Mouse (Mus musculus) T-cell, adult 2 months (primary cell): Measurements from ENCODE around the gene Slc16a6.
A peak's percentile ranks its signal among the peaks of the same experiment; 100 is the strongest.

Experiments used
- DNase-seq: peaks from one replicate; pipeline ENCODE4 v3.0.0; 2022; ENCODE audit warnings: low spot score

Gene Slc16a6

GRCm38 (mm10) chr11:109445438-109446035, 27.9 kb downstream of the Slc16a6 start:
- peak; percentile 60 for DNase-seq

DNA sequence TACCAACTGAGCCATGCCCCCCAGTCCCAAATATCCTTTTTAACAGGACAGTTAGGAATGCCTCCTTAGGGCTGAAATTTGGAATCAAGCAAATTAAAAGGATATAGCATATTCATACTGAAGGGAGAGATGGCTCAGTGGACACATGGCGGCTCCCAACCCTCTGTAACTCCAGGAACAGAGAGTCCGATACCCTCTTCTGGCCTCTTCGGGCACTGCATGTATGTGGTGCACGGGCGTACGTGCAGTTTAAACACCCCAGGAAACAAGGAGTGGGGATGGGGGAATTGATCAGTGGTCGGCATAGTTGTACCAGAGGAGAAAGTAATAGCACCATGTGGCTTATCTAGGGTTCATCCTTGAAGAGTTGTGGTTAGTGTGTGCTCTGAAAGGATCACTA, 28.8 kb downstream of the Slc16a6 start:
- DNase-seq = no peak

DNA sequence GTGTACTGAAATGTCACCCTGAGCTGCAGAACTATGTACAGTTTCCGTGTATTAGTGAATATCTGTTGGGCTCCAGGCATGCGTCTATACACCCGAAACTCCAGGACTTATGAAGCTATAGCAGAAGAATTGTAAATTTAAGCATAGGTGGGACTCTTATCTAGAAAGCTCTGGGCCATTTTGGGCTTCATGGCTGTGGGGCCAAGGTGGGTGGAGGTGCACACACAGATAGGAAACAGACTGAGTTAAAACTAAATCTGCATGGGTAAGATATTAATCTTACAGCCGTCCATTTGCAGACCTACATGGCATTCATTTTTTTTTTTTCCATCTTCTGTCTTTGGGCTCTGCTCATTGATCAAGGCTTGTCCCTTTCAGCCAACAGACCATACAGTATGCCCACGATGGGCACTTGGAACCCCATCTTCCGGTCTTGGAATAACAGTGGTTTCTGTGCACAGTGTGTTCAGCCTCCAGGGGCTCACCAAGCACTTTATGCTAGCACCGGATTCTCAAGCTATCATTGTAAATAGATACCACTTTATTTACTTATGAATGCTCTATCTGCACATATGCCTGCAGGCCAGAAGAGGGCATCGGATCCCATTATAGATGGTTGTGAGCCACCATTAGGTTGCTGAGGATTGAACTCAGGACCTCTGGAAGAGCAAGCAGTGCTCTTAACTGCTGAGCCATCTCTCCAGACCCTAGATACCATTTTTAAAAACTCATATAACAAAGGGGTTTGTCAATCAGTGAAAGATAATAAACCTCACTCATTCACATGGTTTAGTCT, 29.7 kb downstream of the Slc16a6 start:
- no peak for DNase-seq

DNA sequence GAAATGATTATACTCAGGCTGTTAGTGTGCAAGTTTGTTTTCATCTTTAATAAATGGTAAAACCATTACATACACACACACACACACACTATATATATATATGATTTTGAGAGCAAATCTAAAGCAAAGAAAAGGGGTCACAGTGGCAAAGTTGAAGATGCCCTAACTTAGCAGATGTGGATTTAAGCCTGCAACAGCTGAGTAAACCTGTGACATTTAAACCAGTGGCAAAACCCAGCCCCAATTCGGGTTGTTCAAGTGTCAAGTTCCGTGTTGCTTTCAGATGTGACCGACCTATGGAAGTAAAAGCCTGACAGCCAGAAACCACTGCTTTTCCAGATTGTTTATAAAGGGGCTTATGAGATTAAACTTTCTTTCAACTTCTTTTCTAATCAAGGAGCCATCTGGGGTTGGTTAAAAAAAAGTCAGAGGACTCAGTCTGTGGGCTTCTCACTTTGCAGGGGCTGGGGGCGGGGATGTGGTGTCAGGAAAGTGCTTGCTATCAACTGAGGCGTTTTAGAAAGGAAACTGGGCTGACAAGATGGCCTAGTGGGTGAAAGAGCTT, 31.1 kb downstream of the Slc16a6 start:
- DNase-seq = no peak

DNA sequence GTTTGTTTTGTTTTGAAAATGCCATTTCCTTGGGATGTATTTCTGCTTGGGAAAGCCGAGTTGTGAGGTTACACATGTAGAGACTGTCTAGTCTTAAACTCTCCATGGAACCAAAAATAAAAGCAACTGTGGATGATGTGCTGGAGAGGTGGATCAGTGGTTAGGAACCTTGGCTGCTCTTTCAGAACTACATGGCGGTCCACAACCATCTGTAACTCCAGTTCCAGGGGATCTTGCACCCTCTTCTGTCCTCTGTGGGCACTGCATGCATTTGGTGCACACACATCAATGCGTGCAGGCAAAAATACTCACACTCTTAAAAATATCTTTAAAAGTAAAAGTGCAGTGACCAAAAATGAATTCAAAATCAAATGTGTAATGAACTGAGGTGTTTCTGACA, 32.3 kb downstream of the Slc16a6 start:
- peak; percentile 67 for DNase-seq

DNA sequence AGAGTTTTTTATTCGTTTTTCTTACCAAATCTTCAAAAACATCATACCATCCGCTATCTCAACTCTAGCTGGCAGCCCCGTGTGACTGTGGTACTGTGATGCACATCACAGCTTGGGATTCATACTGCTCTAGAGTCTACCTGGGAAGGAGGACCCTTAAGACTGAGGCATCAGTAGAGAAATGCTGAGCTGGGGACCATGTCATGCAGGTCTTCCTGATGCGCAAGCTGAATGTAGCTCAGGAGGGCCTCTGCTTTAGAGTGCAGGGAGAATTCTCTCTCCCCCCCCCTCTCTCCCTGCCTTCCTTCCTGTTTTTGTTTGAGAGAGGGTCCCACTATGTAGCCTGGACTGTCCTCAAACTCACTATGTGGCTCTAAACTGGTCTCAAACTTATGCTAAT, 32.8 kb downstream of the Slc16a6 start:
- no peak for DNase-seq

- DNase-seq = peak; percentile 89
Observed at GRCm38 (mm10) chr11:109439829-109440340, 33.5 kb downstream of the Slc16a6 start.

DNA sequence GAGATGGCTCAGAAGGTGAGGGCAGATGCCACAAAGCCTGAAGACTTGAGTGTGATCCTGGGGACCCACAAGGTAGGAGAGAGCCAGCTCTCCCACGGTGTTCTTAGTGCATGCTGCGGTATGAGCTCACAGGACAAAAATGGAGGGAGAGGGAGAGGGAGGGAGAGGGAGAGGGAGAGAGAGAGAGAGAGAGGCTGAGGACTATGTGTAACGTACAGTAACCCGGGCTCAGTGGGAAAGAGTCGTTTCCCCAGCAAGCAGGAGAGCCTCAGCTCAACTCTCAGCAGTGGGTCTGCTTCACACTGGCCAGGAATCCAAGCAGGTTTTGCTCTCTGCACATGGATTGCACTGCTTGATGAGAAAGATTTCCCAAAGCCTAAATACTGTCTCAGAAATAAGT, 34.2 kb downstream of the Slc16a6 start:
- DNase-seq = no peak

DNA sequence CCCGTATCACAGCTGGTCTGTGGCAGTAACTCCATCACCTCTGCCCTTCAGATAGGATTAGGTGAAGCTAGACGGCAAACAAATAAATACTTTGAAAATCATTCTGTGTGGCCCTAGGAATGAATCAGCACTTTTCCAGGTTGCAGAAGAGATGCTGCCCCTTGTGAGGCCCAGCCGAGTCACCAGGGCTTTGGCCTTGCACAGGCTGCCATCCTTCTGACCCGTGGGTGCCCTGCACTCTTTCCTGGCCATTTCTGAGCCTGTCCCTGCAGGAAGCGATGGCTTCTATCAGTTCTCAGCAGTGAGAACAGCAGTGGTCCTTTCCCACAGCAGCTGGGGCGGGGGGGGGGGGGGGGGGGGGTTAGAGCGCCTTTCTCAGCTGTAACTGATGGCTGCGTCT, 36.5 kb downstream of the Slc16a6 start:
- DNase-seq = no peak

DNA sequence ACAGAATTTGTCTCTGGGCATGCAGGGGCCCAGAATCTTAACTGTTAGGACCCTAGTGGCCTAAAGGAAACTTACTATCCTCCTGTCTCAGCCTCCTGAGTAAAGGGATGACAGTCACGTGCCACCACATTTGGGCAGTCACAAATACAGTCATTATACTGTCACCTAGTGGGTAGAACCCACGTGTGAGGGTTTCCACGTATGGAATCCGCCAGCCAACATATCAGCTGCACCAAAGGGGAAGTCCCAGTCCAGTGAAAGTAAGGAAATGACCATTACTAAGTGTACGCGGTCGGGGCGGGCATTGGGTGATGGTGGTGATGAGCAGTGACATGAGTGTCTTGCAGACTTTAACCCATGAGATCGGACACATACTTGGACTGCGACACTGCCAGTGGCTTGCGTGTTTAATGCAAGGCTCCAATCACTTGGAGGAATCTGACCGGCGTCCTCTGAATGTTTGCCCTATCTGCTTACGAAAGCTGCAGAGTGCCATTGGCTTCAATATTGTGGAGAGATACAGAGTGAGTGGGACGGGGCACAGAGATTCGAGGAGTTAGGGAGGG, 39.1 kb downstream of the Slc16a6 start:
- DNase-seq = no peak

- DNase-seq = no peak
Observed at GRCm38 (mm10) chr11:109427353-109427752, 46.0 kb downstream of the Slc16a6 start.

GRCm38 (mm10) chr11:109426272-109426586, 47.2 kb downstream of the Slc16a6 start:
- DNase-seq = no peak

GRCm38 (mm10) chr11:109425392-109426271, 47.8 kb downstream of the Slc16a6 start, which contains the start of gene Amz2:
Gene Amz2 (plus strand): TSS chr11:109425946.
- DNase-seq = peak; percentile 99

DNA sequence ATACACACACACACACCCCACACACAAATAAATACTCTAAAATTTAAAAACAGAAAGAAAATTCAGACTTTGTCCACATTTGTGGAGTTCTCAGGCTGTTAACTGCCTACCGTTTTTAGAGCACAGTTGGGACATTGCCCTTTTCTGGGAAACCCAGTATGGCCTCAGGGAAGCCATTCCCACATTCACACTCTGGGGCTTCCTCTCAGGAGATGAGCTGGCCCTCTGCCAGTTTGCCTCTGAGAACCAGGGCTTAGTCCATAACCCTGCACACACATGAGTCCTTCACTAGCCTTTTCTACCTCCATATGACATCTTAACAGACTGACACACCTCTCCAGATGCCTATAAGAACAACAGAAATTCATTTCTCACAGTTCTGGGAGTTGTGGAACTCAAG, 50.1 kb downstream of the Slc16a6 start:
- DNase-seq = no peak

- no peak for DNase-seq
Observed at GRCm38 (mm10) chr11:109422263-109422662, 51.1 kb downstream of the Slc16a6 start.

DNA sequence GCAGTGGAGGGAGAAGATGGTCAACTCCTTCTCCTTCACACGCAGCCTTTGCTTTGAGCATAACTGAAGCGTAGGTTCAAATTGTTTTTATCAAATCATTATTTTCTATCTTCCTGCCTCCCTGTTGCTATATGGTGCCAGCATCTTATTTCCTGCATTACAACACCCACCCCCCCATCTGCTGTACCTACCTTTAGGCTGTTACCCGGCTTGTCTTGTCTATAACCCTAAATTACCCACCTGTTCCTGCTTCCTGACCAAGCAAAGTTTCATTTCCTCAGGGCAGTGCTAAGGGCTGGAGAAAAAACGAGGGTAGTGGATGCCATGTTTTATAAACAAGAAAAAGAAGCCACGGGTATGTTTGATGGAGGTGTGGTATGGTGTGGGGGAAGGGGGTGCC, 52.2 kb downstream of the Slc16a6 start:
- no peak for DNase-seq

DNA sequence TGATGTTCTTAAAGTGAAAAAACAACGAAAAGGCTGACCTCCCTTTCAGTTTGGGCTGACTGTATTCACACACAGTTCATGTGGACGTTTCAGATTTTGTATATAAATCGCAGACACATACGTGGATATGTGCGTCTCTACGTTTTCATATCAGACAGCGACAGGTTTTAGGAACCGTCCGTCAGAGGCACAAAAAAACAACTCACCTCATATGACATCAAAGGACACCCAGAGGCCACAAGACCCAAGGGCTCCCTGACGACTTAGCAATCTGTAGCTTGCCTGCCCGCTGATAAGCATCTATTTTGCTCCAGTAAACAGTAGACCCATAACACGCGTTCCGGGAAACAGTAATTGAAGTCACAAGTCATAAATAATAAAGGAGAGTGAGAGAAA, 52.8 kb downstream of the Slc16a6 start:
- DNase-seq = peak; percentile 84

- peak; percentile 93 for DNase-seq
Observed at GRCm38 (mm10) chr11:109419961-109420566, 53.3 kb downstream of the Slc16a6 start.

GRCm38 (mm10) chr11:109419461-109419860, 53.9 kb downstream of the Slc16a6 start:
- peak; percentile 40 for DNase-seq

GRCm38 (mm10) chr11:109417472-109418040, 55.8 kb downstream of the Slc16a6 start:
- DNase-seq = no peak
